Mouse (Mus musculus): Measurements from ENCODE around the gene Rbm38.

The Rbm38 gene

GRCm38 (mm10) chr2:173037827-173038607 lies 17.7 kb downstream of the Rbm38 start:
- peak; percentile 73 for DNase-seq

DNA sequence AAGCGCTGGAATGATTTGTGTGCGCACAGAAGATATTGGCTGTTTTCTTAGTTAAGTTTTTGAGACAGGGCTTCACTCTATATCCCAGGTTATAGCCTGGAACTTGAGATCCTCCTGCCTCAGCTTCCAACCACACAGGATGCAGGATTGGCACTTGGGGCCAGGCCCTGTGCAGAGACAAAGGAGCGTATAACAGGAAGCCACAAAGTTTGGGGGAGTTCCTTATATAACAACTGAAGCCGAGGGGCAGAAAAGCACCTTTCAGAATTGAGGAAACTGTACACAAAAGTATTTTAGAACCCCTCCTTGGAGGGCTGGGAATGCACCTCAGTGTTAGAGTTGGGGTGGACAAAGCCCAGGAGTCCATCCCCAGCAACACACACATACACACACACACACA lies 18.7 kb downstream of the Rbm38 start:
- DNase-seq: no peak

DNA sequence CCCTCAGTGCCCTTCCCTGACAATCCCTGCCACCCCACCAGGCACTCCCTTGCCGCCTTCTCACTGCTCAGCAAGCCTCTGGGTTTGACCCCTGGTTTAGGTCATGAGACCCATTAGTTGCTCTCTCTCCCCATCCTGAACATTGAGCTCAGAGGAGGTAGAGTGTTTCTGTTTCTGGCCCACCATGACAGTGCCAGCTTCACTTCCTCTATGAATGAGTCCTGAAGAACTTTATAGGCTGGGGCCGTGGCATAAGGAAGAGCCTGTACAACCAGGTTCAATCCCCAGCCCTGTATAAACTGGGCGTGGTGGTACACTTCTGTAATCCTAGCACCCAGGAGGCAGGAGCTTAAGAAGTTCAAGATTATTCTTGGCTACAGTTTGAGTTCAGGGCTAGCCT lies 20.5 kb downstream of the Rbm38 start:
- DNase-seq: no peak

DNA sequence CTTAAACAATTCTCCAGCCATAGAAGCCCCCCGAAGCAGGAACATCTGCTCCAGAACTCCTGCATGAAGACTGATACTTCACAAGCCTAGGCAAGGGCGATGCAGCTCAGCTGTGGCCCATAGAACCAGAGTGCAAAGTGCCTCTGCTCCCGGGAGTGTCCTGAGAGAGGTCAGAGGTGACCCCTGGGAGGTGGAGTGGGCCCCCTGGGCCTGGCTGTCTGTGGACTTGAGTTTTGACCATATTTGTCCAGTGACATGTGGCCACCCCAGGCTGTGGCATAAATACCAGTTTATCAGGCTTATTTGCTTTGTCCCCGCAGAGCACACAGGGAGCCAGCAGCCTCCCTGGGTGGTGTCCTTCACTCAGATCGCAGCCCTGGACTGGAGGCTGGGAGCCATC lies 20.9 kb downstream of the Rbm38 start:
- no peak for DNase-seq

GRCm38 (mm10) chr2:173041893-173042292 lies 21.6 kb downstream of the Rbm38 start:
- DNase-seq: no peak

DNA sequence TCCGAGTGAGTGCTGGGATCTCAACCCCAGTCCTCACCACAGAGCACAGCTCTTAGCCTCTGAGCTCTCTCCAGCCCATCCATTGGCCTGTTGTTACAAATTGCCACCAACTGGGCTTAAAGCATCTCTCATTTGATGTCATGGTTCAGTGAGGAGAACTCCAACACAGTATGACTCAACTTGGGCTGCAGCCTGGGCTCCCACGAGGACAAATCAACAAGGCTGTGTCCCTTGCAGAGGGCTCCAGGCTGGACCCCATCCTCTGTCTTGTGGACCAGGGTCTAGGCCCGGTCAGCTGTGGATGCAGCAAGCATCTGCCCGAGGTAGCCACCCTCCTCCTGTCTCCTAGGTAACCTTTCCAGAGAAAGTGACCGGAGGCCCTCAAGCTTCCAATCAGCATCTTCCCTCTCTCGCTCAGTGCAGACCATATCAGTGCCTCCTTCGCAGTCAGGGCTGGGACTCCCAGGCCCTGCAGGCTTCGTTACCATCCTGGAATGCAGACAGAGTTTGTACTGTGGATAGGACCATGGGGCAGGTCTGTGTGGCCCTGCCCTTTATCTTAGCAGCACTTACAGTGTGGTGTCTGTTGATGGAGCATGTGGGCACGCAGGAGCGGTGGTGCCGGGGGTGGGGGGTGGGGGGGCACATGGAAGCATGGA lies 22.3 kb downstream of the Rbm38 start:
- DNase-seq: no peak

GRCm38 (mm10) chr2:173044198-173044970 lies 24.1 kb downstream of the Rbm38 start:
- peak; percentile 45 for DNase-seq

DNA sequence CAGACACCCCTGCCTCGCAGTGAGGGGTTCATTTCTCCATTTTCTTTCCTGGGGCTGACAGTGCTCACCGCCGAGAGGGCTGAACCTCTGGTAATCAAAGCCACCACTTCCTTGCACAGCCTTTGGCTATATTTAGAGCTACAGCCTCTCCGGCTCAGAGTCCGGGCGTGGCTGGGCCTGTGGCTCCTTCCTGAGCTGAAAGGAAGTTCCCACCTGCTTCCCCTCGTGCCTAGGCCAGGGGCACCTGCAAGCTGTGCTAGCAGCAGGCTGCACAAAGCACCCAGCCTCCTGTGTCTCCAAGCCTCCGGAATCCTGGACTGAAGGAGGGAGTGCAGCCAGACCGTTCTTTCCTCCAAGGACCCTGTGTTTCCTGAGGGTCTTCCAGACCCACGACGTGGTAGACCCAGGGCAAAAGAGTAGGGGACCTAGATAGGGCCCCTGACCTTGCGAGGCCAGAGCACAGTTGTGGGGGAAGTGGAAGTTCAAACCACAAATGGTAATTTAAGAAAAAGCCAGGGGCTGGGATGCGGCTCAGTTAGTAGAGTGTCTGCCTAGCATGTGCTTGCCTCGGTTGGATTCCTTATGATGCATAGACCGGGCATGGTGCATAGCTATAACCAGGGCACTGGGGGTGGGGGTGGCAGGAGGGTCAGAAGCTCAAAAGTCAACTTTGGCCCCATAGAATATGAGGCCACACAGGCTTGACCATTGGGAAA lies 26.4 kb downstream of the Rbm38 start:
- peak; percentile 89 for DNase-seq

GRCm38 (mm10) chr2:173047471-173047870 lies 27.2 kb downstream of the Rbm38 start:
- DNase-seq: no peak

GRCm38 (mm10) chr2:173048041-173048745 lies 27.9 kb downstream of the Rbm38 start:
- DNase-seq: no peak

DNA sequence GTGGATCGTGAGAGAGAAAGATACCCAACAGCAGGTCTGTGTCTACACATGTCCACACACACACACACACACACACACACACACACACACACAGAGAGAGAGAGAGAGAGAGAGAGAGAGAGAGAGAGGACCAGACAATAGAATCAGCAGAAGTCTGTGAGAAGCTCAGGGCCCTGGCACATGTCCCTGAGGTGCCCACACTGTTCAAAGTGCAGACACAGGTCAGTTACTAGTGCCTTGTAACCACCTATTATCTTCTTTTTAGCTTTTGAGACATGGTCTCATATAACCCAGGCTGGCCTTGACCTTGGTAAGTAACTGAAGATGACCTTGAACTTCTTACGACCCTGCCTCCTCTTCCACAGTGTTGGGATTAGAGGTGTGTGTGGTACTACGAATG lies 28.9 kb downstream of the Rbm38 start:
- DNase-seq: no peak

- DNase-seq: peak; percentile 4
Measured at GRCm38 (mm10) chr2:173049817-173050216, 29.5 kb downstream of the Rbm38 start.

DNA sequence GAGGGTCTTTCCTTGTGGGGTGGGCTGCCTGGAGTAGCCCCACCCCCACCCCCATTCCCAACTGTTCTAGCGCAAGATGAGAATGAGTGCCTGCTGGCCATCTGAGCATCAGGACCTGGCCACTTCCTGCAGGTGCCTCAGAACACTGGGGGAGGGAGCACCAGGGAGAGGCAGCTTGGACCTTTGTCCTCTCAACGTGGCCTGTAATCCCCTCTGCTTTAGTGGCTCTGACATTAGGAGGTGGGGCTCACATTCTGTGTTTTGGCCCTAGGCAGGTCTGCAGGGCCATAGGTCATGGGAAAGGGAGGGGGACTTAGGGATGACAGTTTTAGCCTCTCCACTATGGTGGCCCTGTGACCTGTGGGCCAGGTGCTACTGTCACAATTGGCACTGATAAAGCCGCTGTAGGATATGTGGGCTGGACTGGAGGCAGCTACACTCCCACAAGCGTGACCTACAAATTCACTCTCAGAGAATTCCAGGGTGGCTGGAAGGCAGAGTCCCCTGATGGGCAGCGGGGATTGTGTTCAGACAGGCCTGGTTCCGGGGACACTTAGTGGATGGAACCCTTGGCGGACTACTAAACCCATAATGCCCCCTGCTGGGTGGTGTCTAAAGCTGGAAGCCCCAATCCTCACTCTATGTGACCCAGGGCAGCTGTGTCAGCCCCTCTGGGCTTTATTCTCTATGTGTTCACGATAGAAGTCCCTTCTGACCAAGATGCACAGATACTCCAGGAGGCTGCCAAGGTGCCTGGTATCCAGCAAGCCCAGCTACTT lies 30.5 kb downstream of the Rbm38 start:
- peak; percentile 41 for DNase-seq

DNA sequence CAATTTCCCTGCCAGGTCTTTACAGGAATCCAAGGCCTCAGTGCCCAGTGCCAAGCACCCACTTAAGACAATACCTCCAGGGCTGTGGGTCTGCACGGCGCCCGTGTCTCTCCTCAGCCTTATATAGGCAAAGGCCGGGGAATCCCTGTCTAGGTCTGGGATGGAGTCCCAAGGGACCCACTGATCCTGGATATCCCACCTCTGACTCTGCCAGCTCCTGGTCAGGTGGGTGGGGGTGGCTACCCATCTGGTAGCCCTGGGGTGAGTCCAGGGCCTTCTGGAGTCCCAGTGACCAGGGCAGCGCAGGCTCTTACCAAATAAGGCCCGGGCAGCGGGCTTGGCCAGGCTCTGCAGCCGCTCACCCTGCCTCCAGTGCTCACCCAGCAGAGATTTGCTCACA lies 32.6 kb downstream of the Rbm38 start:
- peak; percentile 12 for DNase-seq

DNA sequence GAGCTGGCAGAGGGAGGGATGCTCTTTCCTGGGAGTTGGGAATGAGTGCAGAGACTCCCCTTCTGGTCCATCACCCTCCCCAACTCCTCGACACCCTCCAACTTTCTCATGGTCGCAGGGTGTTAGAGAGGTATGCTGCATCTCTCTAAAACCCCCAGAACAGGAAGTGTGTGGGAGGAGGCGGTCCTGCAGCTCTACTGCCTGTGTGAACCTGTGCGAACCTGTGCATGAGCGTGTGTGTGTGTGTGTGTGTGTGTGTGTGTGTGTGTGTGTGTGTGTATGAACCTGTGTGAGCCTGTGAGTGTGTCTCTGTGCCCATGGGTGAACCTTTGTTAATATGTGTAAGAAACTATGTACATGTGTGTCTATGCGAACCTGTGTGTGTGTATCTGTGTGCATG lies 33.5 kb downstream of the Rbm38 start:
- DNase-seq: peak; percentile 77

GRCm38 (mm10) chr2:173056303-173056881 lies 36.1 kb downstream of the Rbm38 start:
- DNase-seq: peak; percentile 55

- peak; percentile 57 for DNase-seq
Measured at GRCm38 (mm10) chr2:173056882-173057315, 36.6 kb downstream of the Rbm38 start.

DNA sequence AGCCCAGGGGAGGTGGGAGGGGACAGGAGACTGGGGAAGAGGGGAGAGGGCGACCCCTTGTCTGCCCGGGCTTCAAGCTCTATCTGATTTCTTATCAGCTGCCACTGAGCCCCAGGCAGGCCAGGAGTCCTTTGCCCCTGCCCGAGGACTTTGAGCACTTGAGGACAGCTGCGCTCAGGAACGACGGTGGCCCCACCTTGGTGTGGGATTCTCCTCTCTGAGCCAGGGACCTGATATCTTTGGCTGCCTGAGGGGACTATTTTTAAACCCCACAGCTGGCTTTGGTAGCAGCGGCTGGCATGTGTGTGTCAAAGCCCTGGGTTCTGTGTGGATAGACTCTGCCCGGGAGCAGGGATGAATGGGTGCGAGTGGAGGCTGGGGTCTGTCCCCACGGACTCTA lies 37.3 kb downstream of the Rbm38 start:
- peak; percentile 26 for DNase-seq

DNA sequence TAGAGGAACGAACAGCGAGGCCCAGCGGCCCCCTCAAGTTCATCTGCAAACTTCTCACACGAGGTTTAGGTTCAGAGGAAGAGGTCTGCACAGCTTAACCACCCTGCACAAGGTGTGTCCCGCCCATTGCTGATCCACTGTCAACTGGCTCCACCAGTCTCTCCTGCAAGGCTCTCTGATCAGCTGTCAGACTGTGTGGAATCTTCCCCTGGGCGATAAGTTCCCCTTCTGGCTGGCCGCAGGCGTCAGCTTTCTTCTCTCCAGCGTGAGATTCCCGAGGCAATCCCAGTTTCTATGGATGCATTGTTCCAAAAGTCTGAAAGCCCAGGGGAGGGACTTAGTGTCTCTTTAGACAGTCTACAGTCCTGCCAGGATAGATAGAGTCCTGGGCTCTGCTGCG lies 38.0 kb downstream of the Rbm38 start:
- peak; percentile 27 for DNase-seq

GRCm38 (mm10) chr2:173060450-173060849 lies 40.2 kb downstream of the Rbm38 start:
- DNase-seq: peak; percentile 20

Data from thymus, postnatal 14 days (tissue).